Mouse (Mus musculus) embryonic facial prominence, embryonic 14.5 days (tissue): ENCODE results near the gene Slc26a6. TPM values are rescaled to one million over a fixed set of nuclear protein-coding genes. Genes with fewer than 3 reads are reported as not detected.

Experiments used
- ATAC-seq: fragments of 200-750 bp; cut with Nextera tagmentation; 2 replicates; pipeline ENCODE4 v1.8.0; 2017; ENCODE audit warnings: low read depth, moderate number of reproducible peaks, moderate TSS enrichment
- DNase-seq: peaks from one replicate; pipeline ENCODE4 v3.0.0-alpha.2; 2015; ENCODE audit warnings: low spot score
- H3K27ac ChIP-seq: fragments of 300-500 bp; sonication (generic); replicated peaks from 2 replicates; pipeline ENCODE4 v1.5.1; 2014; ENCODE audit warnings: low read depth, mild to moderate bottlenecking, low read length, moderate library complexity
- H3K27me3 ChIP-seq: fragments of 300-500 bp; sonication (generic); replicated peaks from 2 replicates; pipeline ENCODE4 v1.6.1; 2014; ENCODE audit warnings: low read length; ENCODE audit not compliant: control insufficient read depth, insufficient read depth
- H3K36me3 ChIP-seq: fragments of 300-500 bp; sonication (generic); 2 replicates; pipeline ENCODE4 v1.6.1; 2014; ENCODE audit warnings: low read length, mixed read lengths; ENCODE audit not compliant: control insufficient read depth, insufficient read depth
- H3K4me1 ChIP-seq: fragments of 300-500 bp; sonication (generic); 2 replicates; pipeline ENCODE4 v1.6.1; 2014; ENCODE audit warnings: antibody characterized with exemption, low read length; ENCODE audit not compliant: control insufficient read depth, insufficient read depth
- H3K4me2 ChIP-seq: fragments of 300-500 bp; sonication (generic); 2 replicates; pipeline ENCODE4 v1.6.1; 2014; ENCODE audit warnings: low read depth, mild to moderate bottlenecking, low read length, moderate library complexity, mixed read lengths
- H3K4me3 ChIP-seq: fragments of 300-500 bp; sonication (generic); 2 replicates; pipeline ENCODE4 v1.5.1; 2014; ENCODE audit warnings: low read depth, mild to moderate bottlenecking, low read length
- H3K9ac ChIP-seq: fragments of 300-500 bp; sonication (generic); 2 replicates; pipeline ENCODE4 v1.6.1; 2014; ENCODE audit warnings: low read depth, mild to moderate bottlenecking, low read length, moderate library complexity, mixed read lengths
- H3K9me3 ChIP-seq: fragments of 300-500 bp; sonication (generic); 2 replicates; pipeline ENCODE4 v1.6.1; 2016; ENCODE audit warnings: low read length; ENCODE audit not compliant: control insufficient read depth
- WGBS: fragments of 180-500 bp; shearing (Covaris S2); extraction: QIAGEN DNeasy Blood & Tissue Kit; methylation state at CpG from one replicate; pipeline ENCODE4 v1.1.7; 2014; 5-methylcytosine and 5-hydroxymethylcytosine counted together
- polyA plus RNA-seq: library from polyadenylated mRNA; unstranded; fragments of >200 nt; fragmentation: Nextera tagmentation; extraction: Ambion mirVana; gene quantifications from 2 replicates; pipeline ENCODE4 v1.2.1, GENCODE M21; 2014

The Slc26a6 gene
- polyA plus RNA-seq, result 14.3 and 15.4 TPM in 2 replicates

DNA sequence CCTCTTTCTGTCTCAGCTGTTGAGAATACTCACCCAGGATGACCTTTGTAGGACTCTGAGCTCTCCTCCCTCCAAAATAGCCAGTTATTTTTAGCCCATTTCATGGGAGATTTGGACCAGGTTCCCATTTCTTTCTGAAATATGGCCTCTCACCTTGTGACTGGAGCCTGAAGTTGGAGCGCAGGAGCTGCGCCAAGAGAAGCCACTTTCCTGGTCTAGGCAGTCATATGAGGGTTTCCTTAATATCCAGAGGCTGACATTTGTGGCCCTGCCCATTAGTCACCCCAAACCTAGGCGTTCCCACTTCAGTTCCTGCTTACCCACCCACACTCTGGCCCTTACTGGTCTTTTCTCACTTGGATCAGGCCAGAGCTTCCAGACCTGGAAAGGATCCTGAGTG, at the start of gene Slc26a6:
Gene Slc26a6, plus strand, starts transcription at position 308 of the 400 bp plus-strand sequence.
- Histone ChIP-seq H3K4me1 (peaks cover 16% of the 10 kb centered on the region), H3K36me3 (peaks cover 13% of the 10 kb centered on the region; the same call in 1 of the 2 replicates), H3K4me3 (peak within 1 kb of the TSS; percentile 51), H3K27me3 (no peaks in the 10 kb centered on the region), H3K27ac (peak within 1 kb of the TSS; percentile 76), H3K4me2 (peak within 1 kb of the TSS; percentile 55), H3K9me3 (no peaks in the 10 kb centered on the region), H3K9ac (peak within 1 kb of the TSS; percentile 62)
- ATAC-seq, result no peak
- DNase-seq, result no peak
- 86% methylated on average over 3 of the region's 3 CpGs for WGBS

DNA sequence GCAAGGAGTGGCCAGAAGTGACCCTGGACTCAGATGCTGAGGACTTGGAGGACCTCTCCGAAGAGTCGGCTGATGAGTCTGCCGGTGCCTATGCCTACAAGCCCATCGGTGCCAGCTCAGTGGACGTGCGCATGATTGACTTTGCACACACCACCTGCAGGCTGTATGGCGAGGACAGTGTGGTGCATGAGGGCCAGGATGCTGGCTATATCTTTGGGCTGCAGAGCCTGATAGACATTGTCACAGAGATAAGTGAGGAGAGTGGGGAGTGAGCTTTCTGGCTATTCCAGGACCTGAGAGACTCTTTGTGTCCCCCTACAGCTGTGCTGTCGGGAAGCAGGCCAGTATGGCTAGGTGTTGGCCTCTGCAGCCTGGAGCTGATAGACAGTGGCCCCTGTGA, 47.3 kb upstream of the Slc26a6 start:
- Histone ChIP-seq H3K27me3 (no peaks in the 10 kb centered on the region), H3K4me3 (no peak overlapping the region), H3K4me2 (no peak overlapping the region), H3K27ac (no peak overlapping the region), H3K9ac (no peak overlapping the region), H3K4me1 (peaks cover 9% of the 10 kb centered on the region), H3K9me3 (no peaks in the 10 kb centered on the region), H3K36me3 (peaks cover 67% of the 10 kb centered on the region)
- WGBS, result 84% methylated on average over 8 of the region's 8 CpGs
- ATAC-seq (no peak), DNase-seq (no peak)

DNA sequence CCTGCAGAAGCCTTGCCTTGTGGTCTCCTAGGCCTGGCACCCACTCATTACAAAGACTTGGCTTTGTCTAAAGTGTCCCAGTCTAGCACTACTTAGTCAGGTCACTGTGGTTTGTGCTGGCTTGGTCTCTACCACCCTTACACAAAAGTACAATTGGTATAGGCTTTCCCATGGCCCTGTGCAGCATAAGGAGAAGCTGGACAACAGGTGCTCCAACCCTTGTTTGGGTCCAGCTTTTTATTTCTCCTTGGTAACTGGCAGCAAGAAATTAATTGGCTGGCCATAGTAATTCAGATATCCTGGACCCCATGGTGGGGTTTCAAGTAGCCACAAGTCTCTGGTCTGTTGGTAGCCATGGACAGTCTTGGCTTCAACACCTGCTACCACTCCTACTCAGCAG, 46.7 kb upstream of the Slc26a6 start:
- H3K4me2 ChIP-seq, result no peak overlapping the region
- DNase-seq (no peak), ATAC-seq (no peak)
- peaks cover 65% of the 10 kb centered on the region for H3K36me3 ChIP-seq
- H3K27ac ChIP-seq, result no peak overlapping the region
- H3K4me3 ChIP-seq, result no peak overlapping the region
- no peak overlapping the region for H3K9ac ChIP-seq
- no peaks in the 10 kb centered on the region for H3K9me3 ChIP-seq
- H3K4me1 ChIP-seq, result peaks cover 9% of the 10 kb centered on the region
- H3K27me3 ChIP-seq, result no peaks in the 10 kb centered on the region

DNA sequence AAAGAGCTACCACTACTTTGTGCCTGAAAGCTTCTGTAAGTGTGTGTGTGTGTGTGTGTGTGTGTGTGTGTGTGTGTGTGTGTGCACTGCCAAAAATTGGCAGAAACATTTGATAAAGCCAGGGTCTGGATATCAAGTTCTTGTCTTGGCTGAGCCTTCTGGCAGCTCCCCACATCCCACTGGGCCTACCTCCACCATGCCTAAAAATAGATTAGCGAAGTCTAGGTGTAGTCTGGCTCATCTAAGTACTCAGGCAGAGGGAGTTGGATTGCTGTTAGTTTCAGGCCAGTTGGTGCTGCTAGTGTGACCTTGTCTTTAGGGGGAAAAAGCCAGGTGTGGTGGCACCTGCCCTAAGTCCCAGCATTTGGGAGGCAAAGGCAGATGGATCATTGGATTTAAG, 46.3 kb upstream of the Slc26a6 start:
- Histone ChIP-seq H3K4me1 (peaks cover 9% of the 10 kb centered on the region), H3K9ac (no peak overlapping the region), H3K27ac (no peak overlapping the region), H3K4me2 (no peak overlapping the region), H3K27me3 (no peaks in the 10 kb centered on the region), H3K9me3 (no peaks in the 10 kb centered on the region), H3K4me3 (no peak overlapping the region), H3K36me3 (peaks cover 65% of the 10 kb centered on the region)
- no peak for ATAC-seq
- DNase-seq, result no peak
- WGBS, result 73% methylated on average over 1 of the region's 1 CpGs

DNA sequence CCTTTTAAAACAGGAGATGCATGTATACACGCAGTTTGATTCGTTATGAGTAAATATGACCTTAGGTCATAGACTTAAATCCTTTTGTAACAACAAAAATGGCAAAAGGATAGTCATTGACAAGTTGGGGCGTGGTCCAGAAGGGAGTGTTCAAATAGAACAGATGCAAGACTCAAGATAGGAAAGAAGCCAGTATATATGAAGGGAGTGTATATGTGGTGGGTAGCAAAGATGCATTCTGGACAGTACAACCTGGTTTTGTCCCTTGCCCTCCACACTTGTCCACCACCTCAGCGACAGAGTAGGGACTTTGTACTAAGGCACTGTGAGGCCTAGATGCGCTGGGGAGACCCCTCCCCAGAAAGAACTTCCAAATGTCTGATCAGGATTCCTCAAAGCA, 45.4 kb upstream of the Slc26a6 start:
- H3K9ac ChIP-seq, result no peak overlapping the region
- no peaks in the 10 kb centered on the region for H3K27me3 ChIP-seq
- H3K4me1 ChIP-seq, result peaks cover 9% of the 10 kb centered on the region
- H3K36me3 ChIP-seq, result peaks cover 65% of the 10 kb centered on the region
- DNase-seq (no peak), ATAC-seq (no peak)
- no peak overlapping the region for H3K4me2 ChIP-seq
- WGBS, result 72% methylated on average over 5 of the region's 5 CpGs
- no peak overlapping the region for H3K4me3 ChIP-seq
- no peak overlapping the region for H3K27ac ChIP-seq
- H3K9me3 ChIP-seq, result no peaks in the 10 kb centered on the region

DNA sequence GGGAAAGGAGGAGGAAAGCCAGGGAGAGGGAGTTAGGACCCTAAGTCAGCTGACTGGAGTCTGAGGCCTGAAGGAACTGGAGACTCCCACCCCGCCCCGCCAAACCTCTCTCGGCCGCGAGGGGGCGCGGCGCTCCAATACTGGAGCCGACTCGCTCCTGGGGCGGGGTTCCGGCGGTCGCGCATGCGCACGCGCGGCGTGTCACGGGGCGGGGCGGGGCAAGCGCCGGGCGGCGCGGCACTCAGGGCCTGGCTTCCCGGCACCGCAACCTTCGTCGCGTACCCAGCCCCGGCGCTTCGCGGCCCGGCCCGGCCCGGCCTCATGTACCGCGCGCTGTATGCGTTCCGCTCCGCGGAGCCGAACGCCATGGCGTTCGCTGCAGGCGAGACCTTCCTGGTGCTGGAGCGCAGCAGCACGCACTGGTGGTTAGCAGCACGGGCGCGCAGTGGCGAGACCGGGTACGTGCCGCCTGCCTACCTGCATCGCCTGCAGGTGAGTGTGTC, 44.9 kb upstream of the Slc26a6 start, which contains the start of gene Nckipsd:
Gene Nckipsd, plus strand, starts transcription at position 206 of the 503 bp plus-strand sequence.
- H3K27ac ChIP-seq, result no peak within 1 kb of the TSS

DNA sequence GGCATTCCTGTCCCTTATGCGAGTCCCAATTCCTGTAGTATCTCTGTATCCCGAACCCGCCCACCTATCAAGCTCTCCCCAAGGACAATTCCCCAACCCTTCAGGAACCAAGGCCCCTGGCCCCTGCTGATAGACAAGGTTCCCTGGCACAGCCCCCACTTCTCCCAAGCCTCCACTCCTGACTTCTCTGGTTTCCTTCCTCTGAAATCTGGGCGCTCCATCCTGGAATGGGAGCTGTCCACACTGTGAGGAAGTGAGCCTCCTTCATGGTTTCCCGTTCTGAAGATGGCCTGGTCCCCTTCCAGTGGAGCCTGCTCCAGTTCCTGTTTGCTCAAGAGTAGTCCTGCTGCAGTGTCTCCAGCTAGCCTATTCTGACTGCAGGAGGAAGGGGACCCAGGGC, 43.9 kb upstream of the Slc26a6 start:
- no peaks in the 10 kb centered on the region for H3K27me3 ChIP-seq
- DNase-seq, result no peak
- H3K4me1 ChIP-seq, result peaks cover 9% of the 10 kb centered on the region
- peak overlapping the region; percentile 84 for H3K9ac ChIP-seq
- no peak for ATAC-seq
- no peaks in the 10 kb centered on the region for H3K9me3 ChIP-seq
- peaks cover 63% of the 10 kb centered on the region for H3K36me3 ChIP-seq
- H3K4me3 ChIP-seq, result peak overlapping the region; percentile 80
- H3K4me2 ChIP-seq, result peak overlapping the region; percentile 82
- H3K27ac ChIP-seq, result no peak overlapping the region
- 64% methylated on average over 5 of the region's 5 CpGs for WGBS

More for the DNA sequence above, 44.9 kb upstream of the Slc26a6 start, which contains the start of gene Nckipsd:
- Histone ChIP-seq H3K36me3 (peaks cover 65% of the 10 kb centered on the region), H3K4me1 (peaks cover 9% of the 10 kb centered on the region), H3K4me3 (peak within 1 kb of the TSS; percentile 80), H3K4me2 (peak within 1 kb of the TSS; percentile 82), H3K27me3 (no peaks in the 10 kb centered on the region), H3K9ac (peak within 1 kb of the TSS; percentile 84), H3K9me3 (no peaks in the 10 kb centered on the region)
- DNase-seq, result peak; percentile 91
- ATAC-seq, result peak; percentile 87
- WGBS, result under 1% methylated on average over 39 of the region's 62 CpGs

DNA sequence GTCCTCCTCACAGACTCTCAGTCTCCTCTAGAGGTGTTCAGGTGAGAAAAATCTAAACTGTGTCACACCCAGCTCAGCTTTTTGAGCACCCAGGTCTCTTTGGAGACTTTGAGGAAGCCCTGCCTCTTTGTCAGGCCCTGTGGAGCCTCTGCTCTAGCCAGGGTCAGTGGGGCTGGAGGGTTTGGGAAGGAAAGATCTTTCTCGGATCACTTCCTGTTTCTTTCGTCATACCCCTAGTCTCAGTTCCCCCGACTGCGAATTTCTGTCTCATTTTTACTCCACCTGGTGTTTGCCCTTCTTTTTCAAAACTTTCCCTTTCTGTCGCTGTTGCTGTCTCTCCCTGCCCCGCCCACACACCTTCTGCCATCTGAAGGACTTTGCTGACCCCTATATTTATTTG, 43.4 kb upstream of the Slc26a6 start:
- ATAC-seq (no peak), DNase-seq (no peak)
- Histone ChIP-seq H3K27me3 (no peaks in the 10 kb centered on the region), H3K9ac (no peak overlapping the region), H3K4me3 (no peak overlapping the region), H3K27ac (no peak overlapping the region), H3K4me1 (peaks cover 9% of the 10 kb centered on the region), H3K9me3 (no peaks in the 10 kb centered on the region), H3K4me2 (no peak overlapping the region), H3K36me3 (peaks cover 63% of the 10 kb centered on the region)
- 85% methylated on average over 6 of the region's 6 CpGs for WGBS

DNA sequence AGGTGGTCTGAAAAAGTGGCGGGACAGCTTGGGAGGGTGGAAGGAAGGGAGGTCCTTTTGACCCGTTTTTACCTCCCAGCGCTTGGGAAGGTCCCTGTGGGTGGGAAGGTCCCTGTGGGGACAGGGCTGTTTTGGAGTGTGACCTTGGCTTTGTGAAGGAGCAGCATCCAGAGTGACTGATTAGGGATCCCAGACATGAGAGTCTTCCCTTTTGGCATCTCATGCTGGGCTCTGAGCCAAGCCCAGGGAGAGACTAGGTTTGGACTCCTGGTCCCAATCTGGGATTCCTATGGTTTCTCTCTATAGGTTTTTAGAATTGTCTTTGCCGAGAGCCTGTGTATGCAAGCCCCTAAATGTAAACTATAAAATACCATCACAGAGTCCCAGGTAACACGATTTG, 42.6 kb upstream of the Slc26a6 start:
- Histone ChIP-seq H3K27ac (no peak overlapping the region), H3K4me1 (peaks cover 9% of the 10 kb centered on the region), H3K9me3 (no peaks in the 10 kb centered on the region), H3K4me2 (no peak overlapping the region), H3K36me3 (peaks cover 63% of the 10 kb centered on the region), H3K27me3 (no peaks in the 10 kb centered on the region), H3K4me3 (no peak overlapping the region), H3K9ac (no peak overlapping the region)
- 81% methylated on average over 5 of the region's 5 CpGs for WGBS
- DNase-seq (no peak), ATAC-seq (no peak)
